Mouse (Mus musculus): Measurements from ENCODE around the gene Gm9857. TPM values are rescaled to one million over a fixed set of nuclear protein-coding genes. Genes with fewer than 3 reads are reported as not detected.

Gene Gm9857
- total and polyA plus RNA-seq, 2 experiments from 2014 or later = not detected

DNA sequence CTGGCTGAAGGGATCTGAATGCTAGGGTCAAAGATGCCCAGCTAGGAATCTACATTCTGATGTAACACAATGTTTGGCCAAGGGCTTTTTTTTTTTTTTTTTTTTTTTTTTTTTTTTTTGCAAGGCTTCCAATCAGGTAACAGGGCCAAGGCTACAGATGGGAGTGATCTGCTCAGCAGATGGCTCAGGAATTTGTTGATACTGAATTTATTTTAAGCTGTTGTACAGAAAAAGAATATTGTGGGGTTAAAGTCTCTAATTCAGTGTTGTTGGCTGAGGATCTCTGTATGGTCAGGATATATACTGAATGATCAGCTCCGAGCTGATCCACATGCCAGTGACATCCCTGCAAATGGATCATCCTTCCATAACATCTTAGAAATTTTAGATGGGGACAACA lies 24.2 kb downstream of the Gm9857 start:
- TF ChIP-seq CTCF (IDR thresholded peaks at IDR 0.05; ENCODE audit: low read depth) = no peak
- H3K27ac ChIP-seq (ENCODE audit: low read depth, low read length) = no peak overlapping the region
- H3K4me1 ChIP-seq (ENCODE audit: insufficient read depth) = no peaks in the 10 kb centered on the region
- no peaks in the 10 kb centered on the region for H3K36me3 ChIP-seq (ENCODE audit: insufficient read depth)
- no peaks in the 10 kb centered on the region for H3K9me3 ChIP-seq (ENCODE audit: low read length)
- WGBS = 63% methylated on average over 1 of the region's 1 CpGs
- H3K4me3 ChIP-seq (ENCODE audit: low read depth, low read length) = no peak overlapping the region
- DNase-seq = peak; percentile 41
- no peaks in the 10 kb centered on the region for H3K27me3 ChIP-seq (ENCODE audit: insufficient read depth, low read length)
- H3K4me2 ChIP-seq (ENCODE audit: low read depth) = no peak overlapping the region
- ATAC-seq = no peak
- H3K9ac ChIP-seq = no peak overlapping the region

DNA sequence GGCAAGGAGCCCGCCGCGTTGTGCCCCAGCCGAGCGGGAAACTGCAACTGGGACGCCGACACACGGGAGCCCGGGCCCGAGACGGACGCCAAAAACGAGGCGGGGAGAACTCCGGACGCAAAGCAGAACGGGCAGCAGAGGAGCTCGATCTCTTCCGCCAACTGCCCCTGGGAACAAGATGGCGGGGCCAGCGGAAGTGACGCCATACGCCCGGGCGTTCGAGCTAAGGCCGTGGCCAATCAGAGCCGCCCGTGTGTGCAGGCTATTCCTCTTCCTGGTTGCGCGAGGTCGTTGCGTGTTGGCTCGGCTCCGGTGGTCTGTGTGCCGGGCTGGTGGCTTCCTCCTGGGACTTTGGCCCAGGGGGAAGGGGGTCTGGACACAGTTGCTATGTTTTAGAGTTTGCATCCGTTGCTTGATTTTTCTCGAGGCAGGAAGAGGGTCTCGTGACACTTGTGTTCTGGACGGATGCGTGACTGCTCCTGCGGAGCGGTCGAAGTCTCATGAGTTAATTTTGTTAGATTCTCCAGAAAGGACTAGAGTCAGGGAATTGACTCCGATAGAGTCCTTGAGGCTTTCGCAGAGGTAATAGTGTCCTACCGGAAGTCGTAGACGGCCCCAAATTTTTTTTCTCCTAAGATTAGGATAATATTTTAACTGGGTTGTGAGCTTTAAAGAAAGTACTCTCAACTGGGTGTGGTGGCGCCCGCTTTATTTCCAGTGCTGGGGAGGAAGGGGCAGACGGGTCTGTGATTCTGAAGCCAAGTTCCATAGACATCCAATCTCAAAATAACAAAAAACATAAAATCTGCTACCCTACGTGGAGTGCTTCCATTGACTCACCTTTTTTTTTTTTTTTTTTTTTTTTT lies 28.5 kb downstream of the Gm9857 start, which contains the start of gene Prpf38b:
Gene Prpf38b (minus strand): TSS at position 180 of the 866 bp plus-strand sequence.
- H3K4me3 ChIP-seq (ENCODE audit: low read depth, low read length) = peak within 1 kb of the TSS; percentile 71
- H3K9ac ChIP-seq = peak within 1 kb of the TSS; percentile 76
- ATAC-seq = peak; percentile 99
- H3K27me3 ChIP-seq (ENCODE audit: insufficient read depth, low read length) = no peaks in the 10 kb centered on the region
- DNase-seq = peak; percentile 97
- H3K4me1 ChIP-seq (ENCODE audit: insufficient read depth) = no peaks in the 10 kb centered on the region
- H3K27ac ChIP-seq (ENCODE audit: low read depth, low read length) = peak within 1 kb of the TSS; percentile 96
- WGBS = 1% methylated on average over 53 of the region's 53 CpGs
- H3K36me3 ChIP-seq (ENCODE audit: insufficient read depth) = peaks cover 6% of the 10 kb centered on the region
- no peak for TF ChIP-seq CTCF (IDR thresholded peaks at IDR 0.05; ENCODE audit: low read depth)
- peak within 1 kb of the TSS; percentile 98 for H3K4me2 ChIP-seq (ENCODE audit: low read depth)
- no peaks in the 10 kb centered on the region for H3K9me3 ChIP-seq (ENCODE audit: low read length)

DNA sequence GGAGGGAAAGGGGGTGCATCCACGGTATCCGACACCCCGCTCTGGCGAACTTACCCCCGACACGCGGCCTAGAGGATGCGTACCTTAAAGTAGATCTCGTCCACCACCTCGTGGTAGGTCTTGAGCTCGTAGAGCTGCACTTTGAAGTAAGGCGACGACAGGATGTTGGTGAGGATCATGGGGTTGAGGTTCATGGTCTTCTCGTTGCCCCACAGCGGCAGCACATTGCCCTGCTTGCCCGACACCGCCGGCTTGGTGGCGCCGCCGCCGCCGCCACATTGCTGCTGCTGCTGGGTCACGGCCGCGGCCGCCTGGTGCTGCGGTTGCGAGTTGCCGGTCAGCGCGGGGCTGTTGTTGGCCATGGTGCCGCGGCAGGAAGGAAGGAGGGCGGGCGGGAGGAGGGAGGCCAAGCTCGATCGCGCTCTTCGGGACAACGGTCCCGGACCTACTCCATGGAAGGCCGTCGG lies 29.1 kb downstream of the Gm9857 start:
- Histone ChIP-seq H3K27me3 (ENCODE audit: insufficient read depth, low read length) (no peaks in the 10 kb centered on the region), H3K9ac (peak overlapping the region; percentile 76), H3K4me3 (ENCODE audit: low read depth, low read length) (peak overlapping the region; percentile 71), H3K9me3 (ENCODE audit: low read length) (no peaks in the 10 kb centered on the region), H3K4me2 (ENCODE audit: low read depth) (peak overlapping the region; percentile 98), H3K27ac (ENCODE audit: low read depth, low read length) (peak overlapping the region; percentile 96), H3K4me1 (ENCODE audit: insufficient read depth) (no peaks in the 10 kb centered on the region), H3K36me3 (ENCODE audit: insufficient read depth) (peaks cover 9% of the 10 kb centered on the region)
- under 1% methylated on average over 43 of the region's 44 CpGs for WGBS
- DNase-seq (peak; percentile 75), ATAC-seq (peak; percentile 78)
- TF ChIP-seq CTCF (IDR thresholded peaks at IDR 0.05; ENCODE audit: low read depth) = peak; percentile 70

DNA sequence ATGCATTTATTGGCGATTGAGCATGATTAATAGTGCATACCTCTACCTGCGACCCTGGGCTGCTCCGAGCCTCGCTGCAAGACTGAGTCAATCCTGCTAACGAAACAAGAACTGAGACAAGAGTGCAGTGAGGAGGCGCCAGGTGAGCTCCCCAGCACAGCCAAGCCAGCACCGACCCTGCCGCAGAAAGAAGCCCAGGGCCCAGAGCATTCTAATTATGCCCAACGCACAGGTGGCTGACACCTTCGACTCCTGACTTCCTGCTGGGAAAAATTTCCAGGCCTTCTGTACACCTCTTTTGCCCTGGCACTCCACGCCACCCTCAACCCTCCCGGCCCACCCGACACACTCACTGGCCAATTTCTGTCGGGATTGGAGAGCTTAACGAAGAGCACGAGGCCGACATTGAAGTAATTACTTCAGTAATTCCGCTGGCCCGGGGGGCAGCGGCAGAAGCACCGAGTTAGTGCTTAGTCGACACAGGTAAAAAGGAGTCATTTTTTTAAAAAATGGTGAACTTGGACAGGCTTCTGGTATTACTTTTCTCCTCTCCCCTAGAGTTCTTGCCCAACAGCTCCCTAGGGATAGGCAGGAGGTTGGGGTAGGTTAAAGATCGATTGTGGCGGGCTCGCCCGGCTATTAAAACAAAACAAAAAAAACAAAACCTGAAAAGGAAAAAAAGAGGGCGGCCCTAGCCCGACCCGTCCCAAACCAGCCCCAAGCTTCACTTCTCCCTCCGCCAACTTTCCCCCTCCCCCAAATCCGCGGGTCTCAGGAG lies 29.8 kb downstream of the Gm9857 start:
- Histone ChIP-seq H3K9me3 (ENCODE audit: low read length) (no peaks in the 10 kb centered on the region), H3K36me3 (ENCODE audit: insufficient read depth) (peaks cover 13% of the 10 kb centered on the region), H3K9ac (peak overlapping the region; percentile 76), H3K4me1 (ENCODE audit: insufficient read depth) (no peaks in the 10 kb centered on the region), H3K27me3 (ENCODE audit: insufficient read depth, low read length) (no peaks in the 10 kb centered on the region), H3K4me2 (ENCODE audit: low read depth) (peak overlapping the region; percentile 98), H3K4me3 (ENCODE audit: low read depth, low read length) (peak overlapping the region; percentile 71), H3K27ac (ENCODE audit: low read depth, low read length) (peak overlapping the region; percentile 96)
- WGBS = under 1% methylated on average over 32 of the region's 32 CpGs
- TF ChIP-seq CTCF (IDR thresholded peaks at IDR 0.05; ENCODE audit: low read depth) = no peak
- ATAC-seq (no peak), DNase-seq (no peak)

DNA sequence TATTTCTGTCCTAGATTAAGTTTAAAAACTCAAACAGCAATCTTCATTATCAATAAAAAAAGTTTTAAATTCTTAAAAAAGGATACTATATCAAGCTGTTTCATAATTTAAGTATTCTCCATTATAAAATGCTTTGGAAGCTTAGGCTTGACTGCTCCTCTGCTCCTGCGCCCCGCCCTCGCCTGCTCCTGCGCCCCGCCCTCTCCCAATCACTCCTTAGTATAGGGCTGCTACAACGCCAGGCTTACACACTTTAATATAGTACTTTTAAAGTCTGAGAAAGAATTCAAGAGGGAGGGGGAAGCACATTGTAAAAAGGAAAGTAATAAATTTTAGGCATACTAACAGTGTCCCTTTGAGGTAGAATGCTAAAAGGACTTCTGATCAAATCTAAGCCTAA lies 37.3 kb downstream of the Gm9857 start:
- ATAC-seq (no peak), DNase-seq (no peak)
- Histone ChIP-seq H3K36me3 (ENCODE audit: insufficient read depth) (peaks cover 33% of the 10 kb centered on the region), H3K4me3 (ENCODE audit: low read depth, low read length) (no peak overlapping the region), H3K4me2 (ENCODE audit: low read depth) (no peak overlapping the region), H3K4me1 (ENCODE audit: insufficient read depth) (no peaks in the 10 kb centered on the region), H3K9me3 (ENCODE audit: low read length) (no peaks in the 10 kb centered on the region), H3K9ac (no peak overlapping the region), H3K27me3 (ENCODE audit: insufficient read depth, low read length) (no peaks in the 10 kb centered on the region), H3K27ac (ENCODE audit: low read depth, low read length) (no peak overlapping the region)
- WGBS = 93% methylated on average over 6 of the region's 6 CpGs
- no peak for TF ChIP-seq CTCF (IDR thresholded peaks at IDR 0.05; ENCODE audit: low read depth)

DNA sequence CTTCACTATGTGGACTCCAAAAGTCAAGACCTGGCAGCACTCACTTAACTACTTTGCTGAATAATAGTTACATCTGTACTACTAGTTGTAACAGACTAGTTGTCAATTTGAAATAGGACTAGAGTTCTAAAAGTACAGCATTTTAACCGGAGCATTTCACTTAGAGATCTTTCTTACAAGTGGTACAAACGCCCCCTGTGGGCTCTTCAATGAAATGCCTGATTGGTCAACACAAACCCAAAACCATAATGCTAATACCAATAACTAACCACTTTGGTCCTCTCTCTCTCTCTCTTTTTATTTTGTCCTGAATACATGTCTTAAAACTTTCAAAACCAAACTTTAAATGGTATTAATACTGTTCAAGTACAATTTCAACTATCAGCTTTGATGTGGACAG lies 38.2 kb downstream of the Gm9857 start:
- WGBS = 52% methylated on average over 2 of the region's 2 CpGs
- no peak overlapping the region for H3K9ac ChIP-seq
- H3K4me2 ChIP-seq (ENCODE audit: low read depth) = no peak overlapping the region
- H3K4me1 ChIP-seq (ENCODE audit: insufficient read depth) = no peaks in the 10 kb centered on the region
- DNase-seq = no peak
- ATAC-seq = no peak
- peaks cover 30% of the 10 kb centered on the region for H3K36me3 ChIP-seq (ENCODE audit: insufficient read depth)
- no peaks in the 10 kb centered on the region for H3K9me3 ChIP-seq (ENCODE audit: low read length)
- H3K4me3 ChIP-seq (ENCODE audit: low read depth, low read length) = no peak overlapping the region
- no peaks in the 10 kb centered on the region for H3K27me3 ChIP-seq (ENCODE audit: insufficient read depth, low read length)
- no peak overlapping the region for H3K27ac ChIP-seq (ENCODE audit: low read depth, low read length)
- no peak for TF ChIP-seq CTCF (IDR thresholded peaks at IDR 0.05; ENCODE audit: low read depth)
